Mouse (Mus musculus) forebrain, embryonic 11.5 days (tissue): Measurements from ENCODE around the gene Bcl9. TPM values are rescaled to one million over a fixed set of nuclear protein-coding genes. Genes with fewer than 3 reads are reported as not detected.

Experiments used
- ATAC-seq: fragments of 200-750 bp; cut with Nextera tagmentation; replicated peaks from 2 replicates; pipeline ENCODE4 v1.8.0; 2017; ENCODE audit warnings: moderate TSS enrichment; ENCODE audit not compliant: low FRiP score
- DNase-seq: peaks from one replicate; pipeline ENCODE4 v3.0.0-alpha.2; 2017; ENCODE audit warnings: low spot score
- H3K27ac ChIP-seq: fragments of 300-500 bp; sonication (generic); 2 replicates; pipeline ENCODE4 v1.5.1; 2014; ENCODE audit warnings: low read depth, low read length
- H3K27me3 ChIP-seq: fragments of 300-500 bp; sonication (generic); 2 replicates; pipeline ENCODE4 v1.6.1; 2014; ENCODE audit warnings: mild to moderate bottlenecking, low read length, mixed read lengths; ENCODE audit not compliant: control insufficient read depth, insufficient read depth
- H3K36me3 ChIP-seq: fragments of 300-500 bp; sonication (generic); 2 replicates; pipeline ENCODE4 v1.6.1; 2014; ENCODE audit warnings: mild to moderate bottlenecking, low read length, moderate library complexity, mixed read lengths; ENCODE audit not compliant: control insufficient read depth, insufficient read depth
- H3K4me1 ChIP-seq: fragments of 300-500 bp; sonication (generic); replicated peaks from 2 replicates; pipeline ENCODE4 v1.6.1; 2014; ENCODE audit warnings: low read length, mixed read lengths; ENCODE audit not compliant: control insufficient read depth, insufficient read depth
- H3K4me2 ChIP-seq: fragments of 300-500 bp; sonication (generic); 2 replicates; pipeline ENCODE4 v1.6.1; 2014; ENCODE audit warnings: low read depth, mild to moderate bottlenecking, low read length, moderate library complexity, mixed read lengths; ENCODE audit not compliant: severe bottlenecking
- H3K4me3 ChIP-seq: fragments of 300-500 bp; sonication (generic); 2 replicates; pipeline ENCODE4 v1.5.1; 2014; ENCODE audit warnings: low read depth, low read length
- H3K9ac ChIP-seq: fragments of 300-500 bp; sonication (generic); 2 replicates; pipeline ENCODE4 v1.6.1; 2014; ENCODE audit warnings: low read length
- H3K9me3 ChIP-seq: fragments of 300-500 bp; sonication (generic); 2 replicates; pipeline ENCODE4 v1.6.1; 2016; ENCODE audit warnings: low read length, mixed read lengths; ENCODE audit not compliant: control insufficient read depth
- whole genome bisulfite sequencing: fragments of 180-500 bp; shearing (Covaris S2); extraction: QIAGEN DNeasy Blood & Tissue Kit; methylation state at CpG from one replicate; pipeline ENCODE4 v1.1.7; 2014; 5-methylcytosine and 5-hydroxymethylcytosine counted together
- polyA plus RNA-seq: library from polyadenylated mRNA; unstranded; fragments of >200 nt; fragmentation: Nextera tagmentation; extraction: Ambion mirVana; gene quantifications from 2 replicates; pipeline ENCODE4 v1.2.1, GENCODE M21; 2014

Gene Bcl9
- polyA plus RNA-seq, 1 experiment from 2014 or later: 81.8 TPM

GRCm38 (mm10) chr3:97232328-97232727 lies 65.4 kb downstream of the Bcl9 start:
- 88% methylated on average over 3 of the region's 3 CpGs for WGBS
- Histone ChIP-seq H3K27ac (no peak overlapping the region), H3K4me3 (no peak overlapping the region), H3K27me3 (no peaks in the 10 kb centered on the region), H3K36me3 (no peaks in the 10 kb centered on the region; the same call in 1 of the 2 replicates), H3K4me2 (no peak overlapping the region), H3K9me3 (no peaks in the 10 kb centered on the region; the same call in 1 of the 2 replicates), H3K9ac (no peak overlapping the region), H3K4me1 (no peaks in the 10 kb centered on the region)
- DNase-seq: no peak
- no peak for ATAC-seq

- 94% methylated on average over 9 of the region's 9 CpGs for WGBS
- Histone ChIP-seq H3K27ac (no peak overlapping the region), H3K4me2 (no peak overlapping the region), H3K4me1 (no peaks in the 10 kb centered on the region), H3K4me3 (no peak overlapping the region), H3K27me3 (no peaks in the 10 kb centered on the region), H3K9ac (no peak overlapping the region), H3K9me3 (no peaks in the 10 kb centered on the region; the same call in 1 of the 2 replicates), H3K36me3 (no peaks in the 10 kb centered on the region; the same call in 1 of the 2 replicates)
- no peak for ATAC-seq
- peak; percentile 35 for DNase-seq
Observed at GRCm38 (mm10) chr3:97231857-97232256, 65.9 kb downstream of the Bcl9 start.

- DNase-seq (no peak), ATAC-seq (no peak)
- Histone ChIP-seq H3K9ac (no peak overlapping the region), H3K36me3 (no peaks in the 10 kb centered on the region; the same call in 1 of the 2 replicates), H3K9me3 (no peaks in the 10 kb centered on the region; the same call in 1 of the 2 replicates), H3K27me3 (no peaks in the 10 kb centered on the region), H3K27ac (no peak overlapping the region), H3K4me1 (no peaks in the 10 kb centered on the region; the same call in 1 of the 2 replicates), H3K4me3 (no peak overlapping the region), H3K4me2 (no peak overlapping the region)
- WGBS: 91% methylated on average over 5 of the region's 5 CpGs
Observed at GRCm38 (mm10) chr3:97230631-97231404, 66.9 kb downstream of the Bcl9 start.

GRCm38 (mm10) chr3:97228457-97228856 lies 69.3 kb downstream of the Bcl9 start:
- Histone ChIP-seq H3K9ac (peak overlapping the region; percentile 69), H3K27me3 (no peaks in the 10 kb centered on the region), H3K9me3 (no peaks in the 10 kb centered on the region; the same call in 1 of the 2 replicates), H3K27ac (peak overlapping the region; percentile 88), H3K4me1 (no peaks in the 10 kb centered on the region; the same call in 1 of the 2 replicates), H3K36me3 (no peaks in the 10 kb centered on the region; the same call in 1 of the 2 replicates), H3K4me2 (peak overlapping the region; percentile 78), H3K4me3 (peak overlapping the region; percentile 80)
- ATAC-seq (no peak), DNase-seq (no peak)
- WGBS: 11% methylated on average over 12 of the region's 12 CpGs

GRCm38 (mm10) chr3:97228020-97228419 lies 69.7 kb downstream of the Bcl9 start:
- peak; percentile 45; the same call in 1 of the 2 replicates for ATAC-seq
- no peaks in the 10 kb centered on the region; the same call in 1 of the 2 replicates for H3K36me3 ChIP-seq
- no peaks in the 10 kb centered on the region for H3K27me3 ChIP-seq
- peak overlapping the region; percentile 88 for H3K27ac ChIP-seq
- no peaks in the 10 kb centered on the region; the same call in 1 of the 2 replicates for H3K9me3 ChIP-seq
- H3K4me3 ChIP-seq: peak overlapping the region; percentile 80
- peak overlapping the region; percentile 69 for H3K9ac ChIP-seq
- peak; percentile 75 for DNase-seq
- H3K4me1 ChIP-seq: no peaks in the 10 kb centered on the region; the same call in 1 of the 2 replicates
- WGBS: under 1% methylated on average over 16 of the region's 16 CpGs
- H3K4me2 ChIP-seq: peak overlapping the region; percentile 78

GRCm38 (mm10) chr3:97227259-97228005 lies 70.3 kb downstream of the Bcl9 start:
- 2% methylated on average over 24 of the region's 79 CpGs for WGBS
- no peaks in the 10 kb centered on the region; the same call in 1 of the 2 replicates for H3K4me1 ChIP-seq
- ATAC-seq (peak; percentile 93), DNase-seq (peak; percentile 100)
- peak overlapping the region; percentile 80 for H3K4me3 ChIP-seq
- H3K9me3 ChIP-seq: no peaks in the 10 kb centered on the region; the same call in 1 of the 2 replicates
- H3K27me3 ChIP-seq: no peaks in the 10 kb centered on the region
- H3K27ac ChIP-seq: peak overlapping the region; percentile 88
- H3K36me3 ChIP-seq: no peaks in the 10 kb centered on the region; the same call in 1 of the 2 replicates
- H3K4me2 ChIP-seq: peak overlapping the region; percentile 78
- H3K9ac ChIP-seq: peak overlapping the region; percentile 91

- no peaks in the 10 kb centered on the region; the same call in 1 of the 2 replicates for H3K9me3 ChIP-seq
- no peaks in the 10 kb centered on the region; the same call in 1 of the 2 replicates for H3K4me1 ChIP-seq
- peak overlapping the region; percentile 88 for H3K27ac ChIP-seq
- H3K9ac ChIP-seq: peak overlapping the region; percentile 91
- no peaks in the 10 kb centered on the region; the same call in 1 of the 2 replicates for H3K36me3 ChIP-seq
- peak; percentile 47; the same call in 1 of the 2 replicates for ATAC-seq
- peak overlapping the region; percentile 80 for H3K4me3 ChIP-seq
- 1% methylated on average over 18 of the region's 18 CpGs for WGBS
- H3K4me2 ChIP-seq: peak overlapping the region; percentile 76
- no peak for DNase-seq
- H3K27me3 ChIP-seq: no peaks in the 10 kb centered on the region
Observed at GRCm38 (mm10) chr3:97226719-97227118, 71.0 kb downstream of the Bcl9 start.

- Histone ChIP-seq H3K36me3 (no peaks in the 10 kb centered on the region; the same call in 1 of the 2 replicates), H3K4me1 (no peaks in the 10 kb centered on the region; the same call in 1 of the 2 replicates), H3K27me3 (no peaks in the 10 kb centered on the region), H3K9ac (no peak overlapping the region), H3K4me3 (no peak overlapping the region), H3K27ac (no peak overlapping the region), H3K9me3 (no peaks in the 10 kb centered on the region), H3K4me2 (no peak overlapping the region)
- DNase-seq (no peak), ATAC-seq (no peak)
- 80% methylated on average over 5 of the region's 5 CpGs for WGBS
Observed at GRCm38 (mm10) chr3:97225231-97225630, 72.5 kb downstream of the Bcl9 start.
